Mouse (Mus musculus): Measurements from ENCODE around the gene Rhoq.

- TF ChIP-seq POLR2A (IDR thresholded peaks at IDR 0.05; ENCODE audit: borderline replicate concordance, extremely low read depth, insufficient read depth, insufficient read length, poor library complexity, severe bottlenecking) (no peak), CTCF (IDR thresholded peaks at IDR 0.05; ENCODE audit: borderline replicate concordance, extremely low read depth, insufficient read depth, insufficient read length) (no peak)
These were observed 7.3 kb downstream of the Rhoq start for GRCm38 (mm10) chr17:86970026-86970750.
